Mouse (Mus musculus): ENCODE data around the gene Rnh1. TPM values are rescaled to one million over a fixed set of nuclear protein-coding genes. Genes with fewer than 3 reads are reported as not detected.

The Rnh1 gene
- polyA plus RNA-seq, 1 experiment: 227 TPM

DNA sequence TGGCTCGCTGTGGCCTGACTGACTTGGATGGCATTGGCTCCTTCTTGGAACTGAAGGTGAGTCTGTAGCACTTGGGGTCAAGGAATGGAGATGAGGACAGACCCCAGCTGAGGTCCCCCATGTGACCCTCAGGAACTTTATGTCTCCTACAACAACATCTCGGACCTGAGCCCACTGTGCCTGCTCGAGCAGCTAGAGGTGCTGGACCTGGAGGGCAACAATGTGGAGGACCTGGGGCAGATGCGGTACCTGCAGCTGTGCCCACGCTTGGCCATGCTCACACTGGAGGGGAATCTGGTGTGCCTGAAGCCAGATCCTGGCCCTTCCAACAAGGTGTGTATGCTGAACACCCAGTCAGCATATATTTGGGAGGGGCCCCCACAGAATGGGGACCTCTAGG lies 32.8 kb upstream of the Rnh1 start:
- no peak for DNase-seq (ENCODE audit: low read depth)

DNA sequence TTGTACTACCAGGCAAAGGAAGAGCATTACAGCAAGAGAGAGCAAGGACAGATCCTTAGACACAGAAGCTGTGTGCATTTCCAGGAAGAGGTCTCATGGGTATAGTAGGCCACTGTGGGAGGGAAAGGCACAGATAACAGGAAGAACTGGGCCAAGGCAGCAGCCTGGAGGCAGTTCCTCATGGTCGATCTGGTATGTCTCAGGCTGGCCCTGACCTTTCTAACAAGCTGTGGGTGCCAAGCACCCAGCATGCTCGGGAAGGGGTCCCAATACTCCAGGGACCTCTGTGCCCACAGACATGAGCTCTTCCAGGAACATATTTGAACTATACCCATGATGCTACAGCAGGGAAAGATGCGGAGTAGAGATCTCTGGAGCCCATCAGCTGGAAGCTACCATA lies 31.9 kb upstream of the Rnh1 start:
- no peak for DNase-seq (ENCODE audit: low read depth)

DNA sequence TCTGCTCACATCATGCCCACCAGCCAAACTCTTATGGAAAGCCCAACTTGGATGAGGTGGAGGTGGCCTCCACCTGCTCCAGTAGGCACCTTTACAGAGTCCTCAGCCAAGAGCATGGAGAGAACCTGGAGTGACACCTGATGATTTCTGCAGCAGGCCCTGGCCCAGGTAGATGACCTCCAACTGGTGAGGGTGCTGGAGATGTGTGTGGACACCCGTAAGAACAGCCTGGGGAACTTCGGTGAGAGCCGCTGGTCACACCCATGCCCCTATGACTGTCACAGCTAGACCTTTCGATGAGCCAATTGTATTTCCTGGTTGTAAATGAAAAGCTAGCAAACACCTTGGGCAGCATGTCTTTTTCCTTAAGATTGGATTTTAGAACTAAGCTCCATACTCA lies 25.5 kb upstream of the Rnh1 start:
- no peak for DNase-seq (ENCODE audit: low read depth)

DNA sequence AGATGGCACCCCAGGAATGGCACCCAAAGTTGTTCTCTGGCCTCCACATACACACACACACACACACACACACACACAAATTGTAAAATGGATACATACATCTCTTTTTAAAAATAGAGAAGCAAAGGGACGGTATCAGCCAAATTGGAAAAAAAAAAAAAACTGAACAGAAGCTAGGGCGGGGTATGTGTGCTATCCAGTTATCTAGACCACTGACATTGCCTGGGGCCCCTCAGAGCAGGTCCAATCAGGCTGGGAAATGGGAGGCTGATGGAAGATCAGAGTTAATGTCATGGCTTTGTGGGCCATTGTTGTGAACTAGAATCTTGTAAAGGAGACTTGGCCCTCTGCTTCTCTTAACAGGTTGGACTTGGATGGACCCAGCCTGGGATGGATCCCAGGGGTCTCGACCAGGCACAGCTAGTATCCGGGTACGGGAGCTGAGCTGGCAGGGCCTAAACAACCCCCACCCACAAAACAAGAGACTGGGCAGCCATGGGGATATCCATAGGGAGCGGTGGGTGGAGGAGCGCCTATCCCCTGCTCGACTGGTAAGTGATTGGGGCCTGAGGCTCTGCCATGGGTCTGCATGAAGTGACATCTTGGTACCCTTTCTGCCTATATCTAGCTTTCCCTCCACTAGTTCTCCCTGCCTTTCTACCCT lies 24.1 kb upstream of the Rnh1 start:
- DNase-seq (ENCODE audit: low read depth): no peak

DNA sequence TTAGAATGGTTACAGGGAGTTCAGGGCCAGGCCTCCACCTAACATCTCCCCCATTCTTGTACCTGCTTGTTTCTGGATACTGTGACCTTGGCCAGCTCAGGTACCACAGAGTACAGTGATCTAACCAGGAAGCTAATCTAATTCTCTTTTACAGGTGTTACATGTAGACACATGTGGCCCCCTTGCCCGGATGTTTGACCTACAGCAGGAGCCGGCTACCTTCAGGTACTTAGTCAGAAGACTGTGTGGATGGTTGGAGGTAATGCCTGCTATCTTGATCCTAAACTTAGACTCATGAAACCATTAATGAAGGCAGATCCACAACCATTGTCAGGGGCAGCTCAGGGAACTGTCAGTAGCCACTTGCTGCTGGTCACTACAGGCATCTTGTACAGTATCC lies 23.1 kb upstream of the Rnh1 start:
- no peak for DNase-seq (ENCODE audit: low read depth)

DNA sequence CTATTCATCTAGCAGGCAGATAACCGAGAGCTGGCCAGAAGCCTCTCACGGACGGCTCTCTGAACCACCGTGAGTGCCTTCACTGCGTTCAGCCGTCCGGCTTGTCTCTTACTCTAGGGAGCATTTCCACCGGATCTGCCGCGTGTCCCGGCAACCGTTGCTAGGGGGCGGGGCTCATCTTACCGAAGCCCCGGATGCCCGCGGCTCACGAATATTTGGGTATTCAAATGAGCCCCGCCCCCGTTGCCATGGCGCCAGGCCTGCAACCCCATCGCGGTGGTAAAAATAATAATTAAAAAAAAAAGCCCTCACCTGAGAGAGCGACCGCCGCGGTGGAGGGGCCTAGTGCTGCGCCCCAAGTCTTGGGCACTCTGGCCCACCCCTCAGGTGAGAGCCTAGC lies 22.2 kb upstream of the Rnh1 start:
- no peak for DNase-seq (ENCODE audit: low read depth)

DNA sequence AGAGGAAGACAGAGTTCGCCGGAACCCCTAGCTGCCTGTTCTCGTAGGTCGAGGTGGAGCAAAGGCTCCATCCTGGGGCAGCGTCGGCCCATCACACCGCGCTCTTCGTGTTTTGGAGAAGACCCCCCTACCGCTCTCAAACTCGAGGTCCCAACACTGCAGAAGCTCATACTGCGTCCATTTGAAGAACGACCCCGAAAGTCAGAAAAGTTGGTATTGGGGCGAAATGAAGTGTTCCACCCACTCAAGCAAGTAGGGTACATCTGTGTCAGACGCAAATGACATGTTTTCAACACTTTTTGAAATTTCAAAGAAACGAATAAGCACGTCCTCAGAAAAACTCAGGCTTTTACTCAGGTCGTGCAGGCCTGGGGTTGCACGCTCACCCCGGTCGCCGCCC lies 21.8 kb upstream of the Rnh1 start:
- no peak for DNase-seq (ENCODE audit: low read depth)

DNA sequence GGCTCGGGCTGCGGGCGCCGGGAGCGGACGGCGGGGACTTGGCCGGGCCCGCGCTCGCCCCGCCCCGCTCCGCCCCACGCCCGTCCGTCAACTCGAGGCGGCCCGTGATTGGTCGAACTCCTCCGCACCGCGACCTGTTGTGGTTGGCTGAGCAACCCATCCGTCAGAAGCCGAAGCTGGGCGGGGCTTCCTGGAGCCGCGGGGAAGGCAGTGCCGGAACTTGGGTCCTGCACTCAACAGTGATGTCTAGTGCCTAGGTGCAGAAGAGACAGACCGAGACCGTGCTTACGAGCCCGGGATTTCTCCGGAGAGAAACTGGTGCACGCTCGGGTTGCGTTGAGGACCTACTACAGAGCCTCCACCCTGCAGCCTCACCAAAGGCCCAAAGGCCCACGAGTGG lies 21.3 kb upstream of the Rnh1 start, which contains the start of the genes Hras and Lrrc56:
Hras (minus strand) TSS at position 58 of the 400 bp plus-strand sequence.
Lrrc56 (plus strand) TSS at position 210 of the 400 bp plus-strand sequence.
- DNase-seq (ENCODE audit: low read depth): no peak

DNA sequence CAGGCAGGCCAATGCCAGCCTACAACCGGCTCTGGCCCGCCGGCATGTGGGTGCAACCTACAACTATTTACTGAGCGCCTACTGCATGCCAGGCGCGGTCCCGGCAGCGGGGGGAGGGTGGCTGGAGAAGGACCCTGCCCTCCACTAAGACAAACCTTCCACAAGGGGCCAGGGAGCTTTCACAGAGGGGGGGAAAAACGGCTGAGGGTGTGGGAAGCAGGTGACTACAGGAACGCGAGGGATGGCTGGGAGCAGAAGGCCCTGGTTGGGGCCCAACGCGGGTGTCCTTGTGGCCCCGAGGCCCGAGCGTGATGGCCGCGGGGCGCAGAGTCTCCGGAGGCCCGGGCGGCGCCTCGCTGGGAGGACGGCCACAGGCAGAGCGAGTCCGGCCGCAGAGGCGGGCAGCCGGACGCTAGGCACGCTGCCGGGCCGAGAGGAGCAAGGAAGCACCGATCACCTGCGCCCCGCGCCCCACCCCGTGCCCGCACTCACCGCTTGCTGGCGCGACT lies 20.7 kb upstream of the Rnh1 start:
- DNase-seq (ENCODE audit: low read depth): no peak

DNA sequence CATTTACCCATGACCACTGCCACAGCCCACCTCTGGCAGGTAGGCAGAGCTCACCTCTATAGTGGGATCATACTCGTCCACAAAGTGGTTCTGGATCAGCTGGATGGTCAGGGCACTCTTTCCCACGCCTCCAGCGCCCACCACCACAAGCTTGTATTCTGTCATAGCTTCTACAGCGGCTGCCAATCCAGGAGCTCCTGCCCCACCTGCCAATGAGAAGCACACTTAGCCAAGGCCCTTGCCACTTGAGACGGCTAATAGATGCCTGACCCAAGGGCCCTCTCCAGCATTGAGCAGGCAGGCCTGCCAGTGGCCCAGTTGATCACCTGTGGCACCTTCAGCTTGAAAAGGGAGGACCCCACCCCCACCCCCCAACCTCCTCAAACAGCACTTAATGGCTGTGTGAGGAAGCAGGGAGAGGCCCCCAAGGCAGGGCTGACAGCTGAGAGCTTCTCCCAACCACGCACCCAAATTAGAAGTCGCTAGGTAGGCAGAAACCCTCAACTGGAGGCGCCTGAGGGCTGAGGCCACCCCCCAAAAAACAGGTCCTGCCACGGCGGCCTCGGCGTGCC lies 20.2 kb upstream of the Rnh1 start:
- DNase-seq (ENCODE audit: low read depth): no peak

DNA sequence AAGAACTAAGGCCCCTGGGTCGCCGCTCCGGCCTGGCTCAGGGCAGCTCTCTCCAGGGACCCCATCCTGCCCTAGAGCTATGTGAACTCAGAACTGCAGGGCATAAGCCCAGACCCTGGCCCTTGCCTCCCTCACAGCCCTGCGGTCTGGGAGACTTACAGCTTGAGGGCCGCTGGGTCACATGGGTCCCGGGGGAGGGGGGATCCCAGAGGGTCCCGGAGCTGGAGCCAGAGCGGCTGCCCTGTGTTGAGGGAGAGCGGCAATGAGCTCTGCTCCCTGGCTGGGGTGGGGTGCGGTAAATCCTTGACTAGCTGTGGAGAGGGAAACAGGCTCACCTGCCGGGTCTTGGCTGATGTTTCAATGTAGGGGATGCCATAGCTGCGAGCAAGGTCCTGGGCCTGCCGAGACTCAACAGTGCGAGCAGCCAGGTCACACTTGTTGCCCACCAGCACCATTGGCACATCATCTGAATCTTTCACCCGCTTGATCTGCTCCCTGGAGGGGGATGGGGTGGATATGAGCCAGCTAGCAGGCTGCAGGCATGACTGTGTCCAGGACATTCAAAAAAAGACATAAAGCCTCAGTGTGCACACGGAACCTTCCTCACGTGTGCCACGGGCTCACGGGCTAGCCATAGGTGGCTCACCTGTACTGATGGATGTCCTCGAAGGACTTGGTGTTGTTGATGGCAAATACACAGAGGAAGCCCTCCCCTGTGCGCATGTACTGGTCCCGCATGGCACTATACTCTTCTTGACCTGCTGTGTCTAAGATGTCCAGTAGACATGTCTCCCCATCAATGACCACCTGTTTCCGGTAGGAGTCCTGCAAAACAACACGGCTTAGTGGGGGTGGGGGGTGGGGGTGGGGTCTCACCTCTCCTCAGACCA lies 19.4 kb upstream of the Rnh1 start:
- no peak for DNase-seq (ENCODE audit: low read depth)

DNA sequence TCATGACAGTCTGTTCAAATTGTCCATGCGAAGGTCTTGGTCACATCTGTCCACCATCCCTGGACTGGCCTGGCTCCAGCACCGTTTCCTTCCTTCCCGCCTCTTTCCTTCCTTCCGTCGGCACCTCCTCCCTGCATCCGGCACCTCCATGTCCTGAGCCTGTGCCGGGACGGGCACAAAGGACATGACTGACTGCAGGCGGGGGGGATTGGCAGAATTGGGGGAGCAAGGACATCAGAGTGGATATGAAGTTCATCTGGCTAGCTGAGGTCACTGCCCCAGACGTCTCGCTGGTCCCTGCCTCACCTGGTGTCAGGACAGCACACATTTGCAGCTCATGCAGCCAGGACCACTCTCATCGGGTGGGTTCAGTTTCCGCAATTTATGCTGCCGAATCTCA lies 18.4 kb upstream of the Rnh1 start:
- DNase-seq (ENCODE audit: low read depth): no peak

DNA sequence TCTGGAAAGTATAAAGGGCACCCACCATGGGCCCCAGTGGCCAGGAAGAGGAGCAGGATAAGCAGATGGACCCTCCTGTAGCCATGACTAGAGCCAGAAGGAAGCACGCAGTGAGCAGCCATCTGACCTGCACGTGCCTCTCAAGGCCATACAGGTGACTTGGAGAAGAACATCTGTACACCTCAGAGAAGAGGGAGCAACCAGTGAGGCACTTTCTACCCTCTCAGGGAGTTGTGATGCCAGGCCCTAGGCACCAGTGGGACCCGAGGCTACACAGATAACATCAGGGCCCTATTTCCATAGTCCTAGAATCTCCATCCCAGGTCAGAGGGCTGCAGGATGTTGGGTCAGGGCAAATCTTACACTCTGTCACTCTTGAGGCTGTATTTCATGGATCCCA lies 17.6 kb upstream of the Rnh1 start:
- no peak for DNase-seq (ENCODE audit: low read depth)

DNA sequence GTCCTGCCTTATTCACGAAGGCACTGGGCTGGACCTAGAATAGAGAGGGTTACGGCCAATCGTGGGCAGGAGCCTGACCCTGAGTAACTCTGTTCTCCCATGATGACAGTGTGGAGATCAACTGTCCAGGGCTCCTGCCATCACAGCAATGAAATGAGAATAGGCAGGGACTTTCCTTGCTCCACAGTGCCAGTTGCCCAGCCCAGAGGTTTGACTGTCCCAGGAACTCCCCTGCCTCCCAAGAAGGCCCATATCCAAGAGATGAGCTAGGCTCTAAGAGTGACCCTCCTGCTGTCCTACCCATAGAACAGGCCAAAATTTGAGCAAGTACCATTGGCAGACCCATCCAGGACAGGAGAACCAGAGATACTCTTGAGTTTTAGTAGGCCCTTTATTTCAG lies 16.1 kb upstream of the Rnh1 start:
- DNase-seq (ENCODE audit: low read depth): no peak

DNA sequence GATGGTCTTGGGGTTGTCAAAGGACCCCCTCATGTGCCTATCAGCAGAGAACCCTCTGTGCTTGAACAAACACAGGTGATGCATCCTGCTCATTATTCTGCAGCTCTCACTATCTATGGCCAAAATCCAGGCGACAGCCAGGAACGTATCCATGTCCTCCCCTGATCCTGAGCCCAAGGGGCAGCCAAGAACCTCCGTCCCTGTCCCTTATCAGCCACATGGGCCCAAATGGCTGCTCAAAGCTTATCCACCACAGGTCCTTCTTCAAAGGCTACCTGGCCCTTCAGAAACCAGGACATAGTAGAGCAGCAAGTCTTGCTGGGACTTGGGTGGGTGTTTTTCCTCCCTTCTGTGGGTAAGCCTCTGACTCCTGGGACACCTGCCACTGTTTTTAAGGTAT lies 15.5 kb upstream of the Rnh1 start:
- DNase-seq (ENCODE audit: low read depth): no peak

DNA sequence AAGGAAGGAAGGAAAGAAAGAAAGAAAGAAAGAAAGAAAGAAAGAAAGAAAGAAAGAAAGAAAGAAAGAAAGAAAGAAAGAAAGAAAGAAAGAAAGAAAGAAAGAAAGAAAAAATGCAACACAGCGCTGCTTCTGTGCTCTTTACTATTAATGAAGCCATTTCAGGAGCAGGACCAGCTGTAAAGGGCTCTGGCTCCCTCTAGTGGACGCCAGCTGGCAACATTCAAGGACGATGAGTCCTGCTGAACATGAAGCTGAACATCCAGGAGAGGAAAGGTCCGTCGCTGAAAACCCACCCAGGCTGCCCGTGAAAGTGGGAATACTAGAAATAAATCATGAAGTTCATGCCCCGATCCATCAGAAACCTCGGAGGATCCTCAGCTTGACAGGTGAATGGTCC lies 3.5 kb upstream of the Rnh1 start:
- DNase-seq (ENCODE audit: low read depth): no peak

DNA sequence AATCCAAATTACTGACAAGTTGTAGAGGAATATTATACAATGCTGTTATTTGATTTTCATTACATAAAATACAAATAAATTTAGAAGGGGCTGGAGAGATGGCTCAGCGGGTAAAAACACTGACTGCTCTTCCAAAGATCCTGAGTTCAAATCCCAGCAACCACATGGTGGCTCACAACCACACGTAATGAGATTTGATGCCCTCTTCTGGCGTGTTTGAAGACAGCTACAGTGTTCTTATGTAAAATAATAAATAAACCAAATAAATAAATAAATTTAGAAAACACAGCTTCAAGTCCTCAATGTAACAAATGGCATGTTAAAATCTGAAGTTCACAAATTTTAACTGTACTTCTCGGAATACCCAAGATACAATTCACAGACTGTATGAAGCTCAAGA lies 2.4 kb upstream of the Rnh1 start:
- DNase-seq (ENCODE audit: low read depth): no peak

DNA sequence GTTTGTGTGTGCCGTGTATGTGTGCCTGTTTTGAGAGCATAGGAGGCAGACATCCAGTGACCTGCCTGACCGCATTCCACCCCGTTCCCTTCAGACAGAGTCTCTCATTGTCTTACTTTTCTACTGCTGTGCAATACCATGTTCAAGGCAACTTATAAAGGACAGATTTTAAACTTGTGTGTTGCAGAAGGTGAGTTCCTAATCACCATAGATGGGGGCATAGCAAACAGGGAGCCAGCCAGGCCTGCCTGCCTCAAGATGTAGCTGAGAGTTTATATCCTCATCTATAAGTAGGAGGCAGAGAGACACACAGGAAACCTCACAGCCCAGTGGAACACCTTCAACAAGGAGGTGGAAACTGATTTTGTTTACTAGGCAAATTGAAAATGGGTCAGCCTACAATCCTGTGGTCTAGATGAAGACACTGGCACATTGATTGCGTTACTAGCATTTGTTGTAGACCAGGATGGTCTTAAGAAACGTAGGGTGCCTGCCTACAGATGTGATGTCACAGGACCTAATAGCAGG lies 730 bp upstream of the Rnh1 start:
- DNase-seq (ENCODE audit: low read depth): no peak

DNA sequence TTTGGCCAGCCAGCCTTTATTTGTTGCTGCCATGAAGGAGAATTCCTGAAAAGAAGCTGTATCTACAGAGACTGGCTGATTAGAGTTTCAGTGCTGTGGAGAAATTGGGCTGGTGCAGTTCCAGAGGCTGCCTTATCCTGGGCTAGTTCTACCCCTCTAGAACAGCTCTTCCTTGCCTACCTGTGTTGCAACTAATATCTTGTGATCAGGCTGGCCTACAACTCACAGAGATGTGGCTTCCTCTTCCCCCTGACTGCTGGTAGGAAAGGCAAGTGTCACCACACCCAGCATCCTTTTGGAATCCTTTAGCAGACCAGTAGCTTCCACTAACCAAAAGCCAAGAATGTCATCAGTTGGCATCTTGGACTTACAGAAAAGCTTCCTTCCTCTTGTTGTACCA lies 2.8 kb downstream of the Rnh1 start:
- DNase-seq (ENCODE audit: low read depth): no peak

DNA sequence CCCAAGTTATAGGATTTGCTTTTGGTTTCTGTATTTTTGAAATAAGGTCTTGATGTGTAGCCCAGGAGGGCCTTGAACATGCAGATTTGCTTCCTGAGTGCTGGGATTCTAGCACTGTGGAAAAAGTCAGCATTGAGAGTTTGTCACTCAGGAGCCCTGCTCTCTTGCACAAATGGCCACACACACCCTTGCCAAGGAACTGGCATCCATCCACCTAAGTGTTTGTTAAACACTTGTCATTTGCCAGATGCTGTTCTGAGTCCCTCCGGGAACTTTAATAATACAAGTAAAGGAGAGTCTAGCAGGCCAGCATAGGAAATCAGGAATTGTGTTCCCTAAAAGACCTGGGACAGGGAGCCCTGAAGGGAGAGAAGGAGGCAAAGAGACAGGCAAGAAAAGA lies 3.4 kb downstream of the Rnh1 start:
- DNase-seq (ENCODE audit: low read depth): no peak

DNA sequence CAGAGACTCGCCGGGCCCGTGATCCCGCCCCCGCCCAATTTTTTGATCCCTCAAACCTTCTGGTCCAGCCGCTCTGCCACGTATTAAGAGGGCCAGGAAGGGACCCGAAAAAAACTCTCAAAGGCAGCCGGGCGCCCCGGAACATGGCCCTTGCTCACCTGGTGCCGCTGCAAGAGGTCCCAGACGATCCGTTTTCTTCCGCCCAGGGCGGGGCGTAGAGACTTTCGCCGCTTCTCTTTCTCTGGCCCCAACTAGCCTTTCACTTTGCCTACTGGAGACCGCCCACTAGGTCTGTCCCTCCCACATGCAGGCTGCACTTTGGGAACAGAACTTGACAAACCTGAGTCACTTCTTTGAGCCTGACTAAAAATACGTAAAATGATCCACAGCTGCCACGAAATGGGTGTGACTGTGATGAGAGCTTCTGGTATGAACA lies 4.1 kb downstream of the Rnh1 start:
- no peak for DNase-seq (ENCODE audit: low read depth)

DNA sequence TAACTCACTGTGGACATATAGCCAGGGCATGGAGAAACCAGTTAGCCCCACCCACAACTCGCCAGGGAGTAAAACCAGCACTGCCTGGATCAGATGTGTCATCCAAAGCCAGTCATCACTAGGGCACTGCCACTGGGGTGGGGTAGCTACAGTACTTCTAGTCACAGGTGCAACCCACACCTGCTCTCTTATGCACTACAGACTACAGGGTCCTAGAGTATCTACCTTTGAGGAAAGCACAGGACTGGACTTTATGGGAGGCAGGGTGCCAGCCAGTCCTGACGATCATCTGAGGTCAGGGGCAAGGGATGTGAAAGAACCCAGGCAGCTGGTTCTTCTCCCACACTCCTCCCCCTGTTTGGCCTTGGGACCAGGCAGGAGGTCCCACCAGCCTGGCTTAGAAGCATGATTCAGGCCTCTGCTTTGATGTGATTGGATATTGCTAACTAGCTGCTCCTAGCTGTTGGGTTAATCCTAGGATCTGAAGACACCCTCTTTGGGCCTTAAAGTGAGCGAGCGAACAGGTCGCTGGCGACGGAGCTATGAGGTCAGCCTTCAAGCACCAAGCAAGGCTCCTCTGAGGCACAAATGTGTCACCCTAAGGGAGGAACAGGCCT lies 4.6 kb downstream of the Rnh1 start:
- no peak for DNase-seq (ENCODE audit: low read depth)

Measured in gonadal fat pad, adult 2 months (tissue).